Mouse (Mus musculus): Measurements from ENCODE around the gene Ctnnb1. TPM values are rescaled to one million over a fixed set of nuclear protein-coding genes. Genes with fewer than 3 reads are reported as not detected.
A peak's percentile ranks its signal among the peaks of the same experiment; 100 is the strongest.

The Ctnnb1 gene
- 764 and 774 TPM in 2 replicates for polyA plus RNA-seq (2016; fragmentation: Nextera tagmentation; extraction: Ambion mirVana)

- H3K9me3 ChIP-seq = no peaks in the 10 kb centered on the region
- peaks cover 39% of the 10 kb centered on the region for H3K4me1 ChIP-seq
- H3K27ac ChIP-seq = peak within 1 kb of the TSS; percentile 61
- peak within 1 kb of the TSS; percentile 31 for H3K4me2 ChIP-seq
- no peak for ATAC-seq (ENCODE audit: low FRiP score)
- peaks cover 3% of the 10 kb centered on the region; the same call in 1 of the 2 replicates for H3K27me3 ChIP-seq
- no peak within 1 kb of the TSS for H3K9ac ChIP-seq
- 41% methylated on average over 11 of the region's 11 CpGs for WGBS
- no peaks in the 10 kb centered on the region for H3K36me3 ChIP-seq (replicated peaks)
- H3K4me3 ChIP-seq (replicated peaks) = no peak within 1 kb of the TSS
These were observed at the start of gene Ctnnb1 for GRCm38 (mm10) chr9:120929081-120929480. Gene Ctnnb1 (plus strand): TSS chr9:120929216.

GRCm38 (mm10) chr9:120880286-120880685 is 48.7 kb upstream of the Ctnnb1 start:
- no peaks in the 10 kb centered on the region for H3K9me3 ChIP-seq
- H3K9ac ChIP-seq = no peak overlapping the region
- no peak overlapping the region for H3K27ac ChIP-seq
- peaks cover 6% of the 10 kb centered on the region; the same call in 1 of the 2 replicates for H3K4me1 ChIP-seq
- no peaks in the 10 kb centered on the region for H3K36me3 ChIP-seq (replicated peaks)
- no peak overlapping the region for H3K4me3 ChIP-seq (replicated peaks)
- no peaks in the 10 kb centered on the region for H3K27me3 ChIP-seq
- no peak for ATAC-seq (ENCODE audit: low FRiP score)
- WGBS = 88% methylated on average over 9 of the region's 9 CpGs
- H3K4me2 ChIP-seq = no peak overlapping the region

- Histone ChIP-seq H3K36me3 (replicated peaks) (no peaks in the 10 kb centered on the region), H3K27me3 (no peaks in the 10 kb centered on the region), H3K4me1 (peaks cover 7% of the 10 kb centered on the region; the same call in 1 of the 2 replicates), H3K9ac (no peak overlapping the region), H3K4me2 (no peak overlapping the region), H3K4me3 (replicated peaks) (no peak overlapping the region), H3K27ac (no peak overlapping the region), H3K9me3 (no peaks in the 10 kb centered on the region)
- WGBS = 95% methylated on average over 15 of the region's 15 CpGs
- no peak for ATAC-seq (ENCODE audit: low FRiP score)
These were observed 47.9 kb upstream of the Ctnnb1 start for GRCm38 (mm10) chr9:120881121-120881520.

- no peak for ATAC-seq (ENCODE audit: low FRiP score)
- no peaks in the 10 kb centered on the region for H3K27me3 ChIP-seq
- peaks cover 4% of the 10 kb centered on the region; the same call in 1 of the 2 replicates for H3K4me1 ChIP-seq
- H3K9me3 ChIP-seq = no peaks in the 10 kb centered on the region
- no peak overlapping the region for H3K4me3 ChIP-seq (replicated peaks)
- no peak overlapping the region for H3K9ac ChIP-seq
- no peaks in the 10 kb centered on the region for H3K36me3 ChIP-seq (replicated peaks)
- H3K27ac ChIP-seq = no peak overlapping the region
- 84% methylated on average over 4 of the region's 4 CpGs for WGBS
- H3K4me2 ChIP-seq = no peak overlapping the region
These were observed 47.2 kb upstream of the Ctnnb1 start for GRCm38 (mm10) chr9:120881839-120882238.

- peak overlapping the region; percentile 61 for H3K27ac ChIP-seq
- peak; percentile 27; the same call in 1 of the 2 replicates for ATAC-seq (ENCODE audit: low FRiP score)
- 57% methylated on average over 10 of the region's 10 CpGs for WGBS
These were observed 44.3 kb upstream of the Ctnnb1 start for GRCm38 (mm10) chr9:120884726-120885125.

GRCm38 (mm10) chr9:120887631-120888030 is 41.4 kb upstream of the Ctnnb1 start:
- Histone ChIP-seq H3K27ac (no peak overlapping the region), H3K4me1 (peaks cover 3% of the 10 kb centered on the region; the same call in 1 of the 2 replicates), H3K27me3 (no peaks in the 10 kb centered on the region), H3K4me2 (no peak overlapping the region), H3K9ac (no peak overlapping the region), H3K9me3 (no peaks in the 10 kb centered on the region), H3K36me3 (replicated peaks) (no peaks in the 10 kb centered on the region), H3K4me3 (replicated peaks) (no peak overlapping the region)
- 87% methylated on average over 2 of the region's 2 CpGs for WGBS
- ATAC-seq (ENCODE audit: low FRiP score) = no peak

More at GRCm38 (mm10) chr9:120884726-120885125, 44.3 kb upstream of the Ctnnb1 start:
- Histone ChIP-seq H3K4me3 (replicated peaks) (no peak overlapping the region), H3K27me3 (no peaks in the 10 kb centered on the region), H3K9me3 (no peaks in the 10 kb centered on the region), H3K36me3 (replicated peaks) (no peaks in the 10 kb centered on the region), H3K4me1 (peaks cover 3% of the 10 kb centered on the region; the same call in 1 of the 2 replicates), H3K9ac (no peak overlapping the region), H3K4me2 (no peak overlapping the region)

GRCm38 (mm10) chr9:120893435-120893834 is 35.6 kb upstream of the Ctnnb1 start:
- Histone ChIP-seq H3K27ac (no peak overlapping the region), H3K9me3 (no peaks in the 10 kb centered on the region), H3K27me3 (no peaks in the 10 kb centered on the region), H3K4me1 (no peaks in the 10 kb centered on the region), H3K4me2 (no peak overlapping the region), H3K4me3 (replicated peaks) (no peak overlapping the region), H3K9ac (no peak overlapping the region), H3K36me3 (replicated peaks) (no peaks in the 10 kb centered on the region)
- ATAC-seq (ENCODE audit: low FRiP score) = no peak
- 95% methylated on average over 11 of the region's 11 CpGs for WGBS

- ATAC-seq (ENCODE audit: low FRiP score) = no peak
- Histone ChIP-seq H3K36me3 (replicated peaks) (no peaks in the 10 kb centered on the region), H3K4me2 (no peak overlapping the region), H3K4me1 (no peaks in the 10 kb centered on the region), H3K9me3 (no peaks in the 10 kb centered on the region), H3K27me3 (no peaks in the 10 kb centered on the region), H3K27ac (no peak overlapping the region), H3K4me3 (replicated peaks) (no peak overlapping the region), H3K9ac (no peak overlapping the region)
- WGBS = 82% methylated on average over 10 of the region's 10 CpGs
These were observed 35.0 kb upstream of the Ctnnb1 start for GRCm38 (mm10) chr9:120893971-120894370.

- H3K9ac ChIP-seq = no peak overlapping the region
- H3K36me3 ChIP-seq (replicated peaks) = no peaks in the 10 kb centered on the region
- no peak overlapping the region for H3K27ac ChIP-seq
- H3K4me2 ChIP-seq = no peak overlapping the region
- WGBS = 97% methylated on average over 9 of the region's 9 CpGs
- no peaks in the 10 kb centered on the region for H3K9me3 ChIP-seq
- H3K4me3 ChIP-seq (replicated peaks) = no peak overlapping the region
- no peak for ATAC-seq (ENCODE audit: low FRiP score)
- H3K4me1 ChIP-seq = no peaks in the 10 kb centered on the region
- H3K27me3 ChIP-seq = no peaks in the 10 kb centered on the region
These were observed 34.6 kb upstream of the Ctnnb1 start for GRCm38 (mm10) chr9:120894376-120894775.

GRCm38 (mm10) chr9:120896502-120896901 is 32.5 kb upstream of the Ctnnb1 start:
- no peaks in the 10 kb centered on the region for H3K9me3 ChIP-seq
- no peaks in the 10 kb centered on the region for H3K36me3 ChIP-seq (replicated peaks)
- H3K4me3 ChIP-seq (replicated peaks) = no peak overlapping the region
- no peak overlapping the region for H3K27ac ChIP-seq
- ATAC-seq (ENCODE audit: low FRiP score) = no peak
- H3K27me3 ChIP-seq = no peaks in the 10 kb centered on the region
- H3K9ac ChIP-seq = no peak overlapping the region
- 61% methylated on average over 5 of the region's 5 CpGs for WGBS
- H3K4me1 ChIP-seq = no peaks in the 10 kb centered on the region
- no peak overlapping the region for H3K4me2 ChIP-seq

- Histone ChIP-seq H3K4me2 (no peak overlapping the region), H3K36me3 (replicated peaks) (no peaks in the 10 kb centered on the region), H3K9ac (no peak overlapping the region), H3K27me3 (no peaks in the 10 kb centered on the region), H3K27ac (no peak overlapping the region), H3K4me3 (replicated peaks) (no peak overlapping the region), H3K9me3 (no peaks in the 10 kb centered on the region), H3K4me1 (no peaks in the 10 kb centered on the region)
- no peak for ATAC-seq (ENCODE audit: low FRiP score)
- WGBS = 66% methylated on average over 4 of the region's 4 CpGs
These were observed 31.7 kb upstream of the Ctnnb1 start for GRCm38 (mm10) chr9:120897269-120897668.

GRCm38 (mm10) chr9:120899833-120900232 is 29.2 kb upstream of the Ctnnb1 start:
- no peak for ATAC-seq (ENCODE audit: low FRiP score)
- 70% methylated on average over 4 of the region's 4 CpGs for WGBS
- H3K27ac ChIP-seq = no peak overlapping the region
- no peak overlapping the region for H3K4me2 ChIP-seq
- H3K36me3 ChIP-seq (replicated peaks) = no peaks in the 10 kb centered on the region
- no peak overlapping the region for H3K9ac ChIP-seq
- H3K4me1 ChIP-seq = no peaks in the 10 kb centered on the region
- no peak overlapping the region for H3K4me3 ChIP-seq (replicated peaks)
- no peaks in the 10 kb centered on the region for H3K9me3 ChIP-seq
- H3K27me3 ChIP-seq = no peaks in the 10 kb centered on the region

Measured in forebrain, embryonic 12.5 days (tissue).